Mouse (Mus musculus): Measurements from ENCODE around the gene Satb2. TPM values are rescaled to one million over a fixed set of nuclear protein-coding genes. Genes with fewer than 3 reads are reported as not detected.
A peak's percentile ranks its signal among the peaks of the same experiment; 100 is the strongest.

The Satb2 gene
- polyA plus RNA-seq, 1 experiment from 2014 or later = 1.1 TPM

- peaks cover 45% of the 10 kb centered on the region for H3K4me1 ChIP-seq
- peak overlapping the region; percentile 96 for H3K27ac ChIP-seq (replicated peaks)
- H3K36me3 ChIP-seq = no peaks in the 10 kb centered on the region
- DNase-seq (ENCODE audit: low spot score) = peak; percentile 61
- H3K27me3 ChIP-seq (ENCODE audit: low read depth, poor library complexity, severe bottlenecking) = peaks cover 81% of the 10 kb centered on the region
- H3K9me3 ChIP-seq (replicated peaks) = no peaks in the 10 kb centered on the region
- under 1% methylated on average over 29 of the region's 29 CpGs for WGBS
- H3K4me3 ChIP-seq = peak overlapping the region; percentile 88
These were observed 7.0 kb downstream of the Satb2 start for GRCm38 (mm10) chr1:56971441-56971861.

GRCm38 (mm10) chr1:56970740-56971141 is 7.7 kb downstream of the Satb2 start:
- H3K27ac ChIP-seq (replicated peaks) = peak overlapping the region; percentile 96; the same call in 1 of the 2 replicates

GRCm38 (mm10) chr1:56969364-56970360 is 8.8 kb downstream of the Satb2 start:
- Histone ChIP-seq H3K36me3 (no peaks in the 10 kb centered on the region), H3K4me1 (peaks cover 37% of the 10 kb centered on the region), H3K9me3 (replicated peaks) (no peaks in the 10 kb centered on the region), H3K4me3 (peak overlapping the region; percentile 88), H3K27me3 (ENCODE audit: low read depth, poor library complexity, severe bottlenecking) (peaks cover 69% of the 10 kb centered on the region), H3K27ac (replicated peaks) (no peak overlapping the region)
- peak; percentile 38 for DNase-seq (ENCODE audit: low spot score)
- 1% methylated on average over 47 of the region's 47 CpGs for WGBS

More at GRCm38 (mm10) chr1:56970740-56971141, 7.7 kb downstream of the Satb2 start:
- peaks cover 80% of the 10 kb centered on the region for H3K27me3 ChIP-seq (ENCODE audit: low read depth, poor library complexity, severe bottlenecking)
- peak; percentile 58 for DNase-seq (ENCODE audit: low spot score)
- H3K36me3 ChIP-seq = no peaks in the 10 kb centered on the region
- no peaks in the 10 kb centered on the region for H3K9me3 ChIP-seq (replicated peaks)
- H3K4me3 ChIP-seq = peak overlapping the region; percentile 88
- peaks cover 41% of the 10 kb centered on the region for H3K4me1 ChIP-seq
- WGBS = 0% methylated on average over 27 of the region's 27 CpGs

GRCm38 (mm10) chr1:56965879-56966579 is 12.4 kb downstream of the Satb2 start:
- Histone ChIP-seq H3K27me3 (ENCODE audit: low read depth, poor library complexity, severe bottlenecking) (peaks cover 50% of the 10 kb centered on the region), H3K27ac (replicated peaks) (no peak overlapping the region), H3K4me1 (peaks cover 21% of the 10 kb centered on the region), H3K36me3 (no peaks in the 10 kb centered on the region), H3K4me3 (no peak overlapping the region), H3K9me3 (replicated peaks) (no peaks in the 10 kb centered on the region)
- WGBS = 67% methylated on average over 3 of the region's 3 CpGs
- DNase-seq (ENCODE audit: low spot score) = peak; percentile 8

- Histone ChIP-seq H3K9me3 (replicated peaks) (no peaks in the 10 kb centered on the region), H3K27me3 (ENCODE audit: low read depth, poor library complexity, severe bottlenecking) (peaks cover 35% of the 10 kb centered on the region), H3K4me3 (no peak overlapping the region), H3K36me3 (no peaks in the 10 kb centered on the region), H3K4me1 (peaks cover 6% of the 10 kb centered on the region), H3K27ac (replicated peaks) (no peak overlapping the region)
- peak; percentile 4 for DNase-seq (ENCODE audit: low spot score)
- 88% methylated on average over 7 of the region's 7 CpGs for WGBS
These were observed 14.0 kb downstream of the Satb2 start for GRCm38 (mm10) chr1:56964493-56964892.

- no peak overlapping the region for H3K4me3 ChIP-seq
- H3K9me3 ChIP-seq (replicated peaks) = no peaks in the 10 kb centered on the region
- DNase-seq (ENCODE audit: low spot score) = no peak
- peaks cover 23% of the 10 kb centered on the region for H3K27me3 ChIP-seq (ENCODE audit: low read depth, poor library complexity, severe bottlenecking)
- WGBS = 87% methylated on average over 4 of the region's 4 CpGs
- H3K4me1 ChIP-seq = 0 out of 2 replicates have a peak, but pooled peaks cover 2% of the 10 kb centered on the region
- no peaks in the 10 kb centered on the region for H3K36me3 ChIP-seq
- H3K27ac ChIP-seq (replicated peaks) = no peak overlapping the region
These were observed 15.2 kb downstream of the Satb2 start for GRCm38 (mm10) chr1:56963291-56963690.

GRCm38 (mm10) chr1:56958996-56959395 is 19.5 kb downstream of the Satb2 start:
- Histone ChIP-seq H3K4me1 (no peaks in the 10 kb centered on the region), H3K36me3 (no peaks in the 10 kb centered on the region), H3K4me3 (no peak overlapping the region), H3K9me3 (replicated peaks) (no peaks in the 10 kb centered on the region), H3K27ac (replicated peaks) (no peak overlapping the region), H3K27me3 (ENCODE audit: low read depth, poor library complexity, severe bottlenecking) (no peaks in the 10 kb centered on the region)
- DNase-seq (ENCODE audit: low spot score) = no peak
- WGBS = 90% methylated on average over 5 of the region's 5 CpGs

GRCm38 (mm10) chr1:56957942-56958341 is 20.5 kb downstream of the Satb2 start:
- H3K4me1 ChIP-seq = no peaks in the 10 kb centered on the region
- no peaks in the 10 kb centered on the region for H3K9me3 ChIP-seq (replicated peaks)
- H3K36me3 ChIP-seq = no peaks in the 10 kb centered on the region
- 88% methylated on average over 7 of the region's 7 CpGs for WGBS
- H3K27ac ChIP-seq (replicated peaks) = no peak overlapping the region
- H3K4me3 ChIP-seq = no peak overlapping the region
- DNase-seq (ENCODE audit: low spot score) = no peak
- H3K27me3 ChIP-seq (ENCODE audit: low read depth, poor library complexity, severe bottlenecking) = no peaks in the 10 kb centered on the region

GRCm38 (mm10) chr1:56956811-56957210 is 21.6 kb downstream of the Satb2 start:
- Histone ChIP-seq H3K27ac (replicated peaks) (no peak overlapping the region), H3K9me3 (replicated peaks) (no peaks in the 10 kb centered on the region), H3K27me3 (ENCODE audit: low read depth, poor library complexity, severe bottlenecking) (no peaks in the 10 kb centered on the region), H3K4me1 (peaks cover 1% of the 10 kb centered on the region; the same call in 1 of the 2 replicates), H3K36me3 (no peaks in the 10 kb centered on the region), H3K4me3 (no peak overlapping the region)
- 93% methylated on average over 2 of the region's 2 CpGs for WGBS
- no peak for DNase-seq (ENCODE audit: low spot score)

- Histone ChIP-seq H3K27ac (replicated peaks) (no peak overlapping the region), H3K36me3 (no peaks in the 10 kb centered on the region), H3K4me3 (no peak overlapping the region), H3K4me1 (peaks cover 3% of the 10 kb centered on the region; the same call in 1 of the 2 replicates), H3K9me3 (replicated peaks) (no peaks in the 10 kb centered on the region), H3K27me3 (ENCODE audit: low read depth, poor library complexity, severe bottlenecking) (no peaks in the 10 kb centered on the region)
- no peak for DNase-seq (ENCODE audit: low spot score)
- WGBS = 84% methylated on average over 12 of the region's 12 CpGs
These were observed 22.7 kb downstream of the Satb2 start for GRCm38 (mm10) chr1:56955739-56956085.

GRCm38 (mm10) chr1:56955055-56955738 is 23.3 kb downstream of the Satb2 start:
- Histone ChIP-seq H3K27ac (replicated peaks) (no peak overlapping the region), H3K4me3 (no peak overlapping the region), H3K27me3 (ENCODE audit: low read depth, poor library complexity, severe bottlenecking) (no peaks in the 10 kb centered on the region), H3K9me3 (replicated peaks) (no peaks in the 10 kb centered on the region), H3K36me3 (no peaks in the 10 kb centered on the region), H3K4me1 (peaks cover 3% of the 10 kb centered on the region; the same call in 1 of the 2 replicates)
- DNase-seq (ENCODE audit: low spot score) = no peak
- 74% methylated on average over 14 of the region's 14 CpGs for whole genome bisulfite sequencing

GRCm38 (mm10) chr1:56953538-56953937 is 24.9 kb downstream of the Satb2 start:
- Histone ChIP-seq H3K27me3 (ENCODE audit: low read depth, poor library complexity, severe bottlenecking) (no peaks in the 10 kb centered on the region), H3K4me3 (no peak overlapping the region), H3K36me3 (no peaks in the 10 kb centered on the region), H3K9me3 (replicated peaks) (no peaks in the 10 kb centered on the region), H3K4me1 (peaks cover 3% of the 10 kb centered on the region; the same call in 1 of the 2 replicates), H3K27ac (replicated peaks) (no peak overlapping the region)
- no peak for DNase-seq (ENCODE audit: low spot score)
- WGBS = 86% methylated on average over 2 of the region's 2 CpGs

Data from midbrain, embryonic 10.5 days (tissue).